Mouse (Mus musculus) brain, embryonic 14.5 days (tissue): ENCODE measurements around the gene Fbln2.

Source experiments
- CTCF ChIP-seq: fragments of 200-500 bp; IDR thresholded peaks from 2 replicates; pipeline ENCODE4 v1.5.1; 2012; ENCODE audit warnings: inconsistent platforms, mild to moderate bottlenecking, moderate library complexity, borderline replicate concordance; ENCODE audit not compliant: insufficient read depth, insufficient read length; ENCODE audit errors: extremely low read depth
- POLR2A ChIP-seq: fragments of 200-500 bp; IDR thresholded peaks from 2 replicates; pipeline ENCODE4 v1.6.1; 2012; ENCODE audit warnings: mild to moderate bottlenecking, inconsistent platforms, borderline replicate concordance; ENCODE audit not compliant: poor library complexity, insufficient read depth, insufficient read length, severe bottlenecking; ENCODE audit errors: extremely low read depth

DNA sequence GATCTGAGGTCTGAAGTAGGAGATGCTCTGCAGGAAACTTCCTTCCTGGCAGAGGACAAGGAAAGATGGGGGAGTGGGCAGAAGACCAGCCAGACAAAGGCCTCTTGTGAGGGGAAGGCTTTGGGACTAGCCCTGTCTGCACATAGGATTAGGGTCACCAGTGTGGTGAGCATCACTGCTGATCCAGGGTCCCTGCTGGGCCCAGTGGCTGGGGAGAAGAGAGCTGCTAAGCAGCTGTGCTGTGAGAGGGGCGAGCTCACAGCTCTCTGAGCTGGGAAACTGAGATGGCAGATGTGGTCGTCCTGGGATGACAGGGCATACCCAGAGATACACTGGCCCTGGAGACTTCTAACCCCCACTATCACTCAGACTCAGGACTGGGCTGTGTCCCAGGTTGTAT lies 20.8 kb upstream of the Fbln2 start:
- no peak for TF ChIP-seq CTCF
- TF ChIP-seq POLR2A: no peak
